Mouse (Mus musculus) urinary bladder, adult 2 months (tissue): ENCODE data around the gene BC003965. TPM values are rescaled to one million over a fixed set of nuclear protein-coding genes. Genes with fewer than 3 reads are reported as not detected.

Source experiments
- DNase-seq: peaks from one replicate; pipeline ENCODE4 v3.0.0; 2022; ENCODE audit warnings: low spot score
- polyA plus RNA-seq: library from polyadenylated mRNA; depleted of rRNA; stranded (reverse); fragments of >200 nt; gene quantifications from 2 replicates; pipeline ENCODE4 v1.2.3, GENCODE M21; 2012; rRNA removed

Gene BC003965
- 16.5 and 20.9 TPM in 2 replicates for polyA plus RNA-seq

- DNase-seq = peak; percentile 93
Measured at GRCm38 (mm10) chr17:25184129-25184691, at the start of gene BC003965. BC003965 (plus strand) TSS chr17:25184554.

- no peak for DNase-seq
Measured at GRCm38 (mm10) chr17:25135622-25136021, 48.7 kb upstream of the BC003965 start.

GRCm38 (mm10) chr17:25138803-25139202, 45.6 kb upstream of the BC003965 start:
- no peak for DNase-seq

- no peak for DNase-seq
Measured at GRCm38 (mm10) chr17:25139960-25140359, 44.4 kb upstream of the BC003965 start.

GRCm38 (mm10) chr17:25162161-25162560, 22.2 kb upstream of the BC003965 start, which contains the start of gene Ccdc154:
Ccdc154 (plus strand) TSS chr17:25162461.
- DNase-seq = no peak

GRCm38 (mm10) chr17:25163387-25163786, 21.0 kb upstream of the BC003965 start:
- no peak for DNase-seq

GRCm38 (mm10) chr17:25164770-25165169, 19.6 kb upstream of the BC003965 start:
- no peak for DNase-seq

- DNase-seq = no peak
Measured at GRCm38 (mm10) chr17:25165970-25166671, 18.2 kb upstream of the BC003965 start.

GRCm38 (mm10) chr17:25169706-25170105, 14.6 kb upstream of the BC003965 start:
- DNase-seq = no peak

GRCm38 (mm10) chr17:25172558-25172957, 11.8 kb upstream of the BC003965 start:
- DNase-seq = no peak

GRCm38 (mm10) chr17:25175411-25175810, 8.9 kb upstream of the BC003965 start, which contains the start of gene Gm38655:
Gm38655 (minus strand) TSS chr17:25175471.
- no peak for DNase-seq

- DNase-seq = no peak
Measured at GRCm38 (mm10) chr17:25183232-25183631, 1.1 kb upstream of the BC003965 start.

- no peak for DNase-seq
Measured at GRCm38 (mm10) chr17:25184961-25185360, 607 bp downstream of the BC003965 start.

- DNase-seq = no peak
Measured at GRCm38 (mm10) chr17:25187784-25188149, 3.4 kb downstream of the BC003965 start.

- peak; percentile 69 for DNase-seq
Measured at GRCm38 (mm10) chr17:25188150-25189031, 4.0 kb downstream of the BC003965 start, which contains the start of gene Unkl. Unkl (plus strand) TSS chr17:25188397.

- no peak for DNase-seq
Measured at GRCm38 (mm10) chr17:25189091-25189490, 4.7 kb downstream of the BC003965 start.

GRCm38 (mm10) chr17:25202401-25202800, 18.0 kb downstream of the BC003965 start:
- no peak for DNase-seq

- no peak for DNase-seq
Measured at GRCm38 (mm10) chr17:25210006-25210405, 25.7 kb downstream of the BC003965 start.

GRCm38 (mm10) chr17:25210680-25211466, 26.5 kb downstream of the BC003965 start:
- no peak for DNase-seq

- no peak for DNase-seq
Measured at GRCm38 (mm10) chr17:25211705-25212104, 27.4 kb downstream of the BC003965 start.

GRCm38 (mm10) chr17:25215431-25215830, 31.1 kb downstream of the BC003965 start:
- DNase-seq = no peak
